Mouse (Mus musculus) thymus, postnatal 25 days (tissue): ENCODE data around the gene Med13l.

Experiments
- DNase-seq: peaks from one replicate; pipeline ENCODE4 v3.0.0; 2022

Med13l gene

GRCm38 (mm10) chr5:118751446-118752179 is 191.1 kb downstream of the Med13l start:
- DNase-seq = no peak

DNA sequence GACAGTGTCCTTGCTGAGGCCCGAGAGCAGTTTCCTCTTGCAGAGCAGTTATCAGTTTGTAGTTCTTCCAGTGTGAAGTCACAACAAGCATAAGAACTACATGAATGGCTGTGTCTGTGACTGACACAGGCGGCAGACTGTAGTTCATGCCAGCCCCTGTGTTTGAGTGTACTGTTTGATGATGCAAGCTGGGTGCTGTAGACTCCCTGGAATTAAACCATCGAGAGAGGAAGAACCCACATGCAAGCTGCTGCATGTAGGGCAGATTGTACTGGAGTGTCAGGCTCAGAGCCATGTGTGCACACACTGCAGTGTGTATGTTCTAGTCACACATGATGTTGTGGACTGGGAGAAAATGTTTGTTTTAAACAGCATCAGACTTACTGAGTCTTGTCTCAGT is 192.4 kb downstream of the Med13l start:
- DNase-seq = no peak

DNA sequence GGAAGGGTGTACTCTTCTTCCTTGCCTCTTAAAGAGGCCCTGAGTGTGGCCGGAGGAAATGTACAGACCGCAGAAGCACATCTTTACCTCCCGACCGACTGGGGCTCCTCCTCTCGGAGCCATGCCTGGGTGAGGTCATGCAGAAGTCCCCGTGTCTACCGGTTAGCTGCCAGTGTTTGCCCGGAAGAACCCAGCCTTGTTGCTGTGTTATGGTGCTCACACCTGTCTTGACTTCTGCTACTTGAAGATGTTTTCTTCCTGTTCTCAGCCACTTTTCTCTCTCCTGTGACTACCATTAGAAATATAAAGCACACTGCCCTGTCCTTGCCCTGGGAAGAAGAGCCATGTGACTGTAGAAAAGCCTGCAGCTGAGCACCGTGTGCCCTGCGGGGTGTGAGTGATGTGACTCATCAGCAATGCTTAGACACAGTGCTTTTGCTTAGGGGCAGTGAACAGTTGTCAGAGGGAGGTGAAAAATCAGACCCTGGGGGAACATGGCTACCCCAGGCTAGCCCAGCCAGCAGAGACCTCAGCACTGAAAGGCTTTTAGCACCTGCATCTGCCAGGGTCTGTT is 193.1 kb downstream of the Med13l start:
- peak; percentile 11 for DNase-seq

GRCm38 (mm10) chr5:118754191-118754759 is 193.8 kb downstream of the Med13l start:
- DNase-seq = no peak

DNA sequence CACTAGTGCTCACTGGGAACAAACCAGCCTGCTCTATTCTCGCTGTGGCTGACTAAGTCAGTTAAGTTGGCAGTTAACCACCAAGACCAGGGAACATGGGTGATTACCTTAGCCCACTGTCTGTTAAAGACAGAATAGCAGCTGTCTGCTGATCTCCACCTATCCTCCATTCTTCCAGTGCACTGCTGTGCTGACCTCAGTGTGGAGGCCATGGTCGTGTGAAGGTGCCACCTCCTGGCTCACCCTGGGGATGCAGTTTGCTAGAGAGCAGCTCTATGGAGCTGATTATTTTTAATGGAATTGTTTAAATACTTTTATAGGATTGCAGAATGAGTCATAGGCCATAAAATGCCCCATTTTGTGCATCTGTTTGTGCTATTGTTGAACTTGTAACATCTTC is 195.6 kb downstream of the Med13l start:
- no peak for DNase-seq

DNA sequence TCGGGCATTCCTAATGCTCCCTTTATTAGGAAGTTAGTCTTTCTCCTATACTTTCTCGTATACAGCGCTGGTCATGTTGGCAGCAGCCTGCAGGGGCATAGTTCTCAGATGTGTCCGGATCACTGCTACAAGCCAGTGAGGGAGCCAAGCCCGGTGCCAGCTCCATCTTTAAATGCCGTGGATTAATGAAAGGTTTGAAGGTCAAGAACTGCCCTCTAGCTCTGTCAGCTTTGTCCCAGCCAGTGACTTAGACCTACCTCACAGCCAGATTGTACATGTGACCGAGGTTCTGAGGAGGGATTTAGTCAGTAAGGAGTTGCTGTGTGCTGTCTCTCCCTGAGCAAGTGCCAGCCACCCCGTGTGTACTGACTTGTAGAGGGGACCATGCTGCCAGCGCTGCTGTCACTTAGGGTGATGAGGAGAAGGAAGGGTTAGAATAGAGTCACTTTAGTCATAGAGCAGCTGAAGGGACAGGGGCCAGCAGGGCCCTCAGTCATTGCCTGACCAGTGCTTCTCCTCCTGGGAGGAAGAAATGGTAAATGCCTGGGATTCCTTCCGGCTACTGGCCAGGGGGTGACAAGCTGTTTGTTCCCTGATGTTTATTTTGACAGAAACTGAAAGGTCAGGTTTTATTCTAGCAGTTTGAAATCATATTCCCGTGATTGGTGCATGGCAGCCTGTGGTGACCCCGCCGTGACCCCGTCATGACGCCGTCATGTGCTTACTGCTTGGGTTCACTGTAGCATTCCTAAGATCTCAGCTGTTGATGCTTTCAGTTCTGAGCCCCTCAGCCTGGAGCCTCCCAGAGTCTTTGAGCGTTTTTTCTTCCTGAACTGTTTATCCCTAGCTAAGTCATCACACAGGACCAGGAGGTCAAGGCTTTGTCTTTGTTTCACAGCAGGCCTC is 197.2 kb downstream of the Med13l start:
- no peak for DNase-seq

DNA sequence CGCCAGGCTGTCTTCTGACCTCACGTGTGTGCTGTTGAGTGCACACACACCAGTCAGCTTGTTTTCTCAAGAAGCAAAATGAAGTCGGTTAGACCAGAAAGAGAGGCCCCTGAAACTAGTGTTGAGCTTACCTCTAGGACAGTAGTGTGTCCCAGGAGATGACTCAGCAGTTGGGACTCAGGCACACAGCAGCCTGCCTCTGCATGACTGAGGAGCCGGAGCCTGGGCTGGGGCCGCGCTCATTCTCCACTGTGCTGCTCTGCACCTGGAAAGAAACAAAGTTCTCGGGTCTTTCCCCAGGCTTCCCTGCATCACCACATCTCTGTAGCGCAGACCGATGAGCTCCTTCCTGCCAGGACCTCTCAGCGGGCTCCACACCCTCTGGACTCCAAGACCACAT is 200.5 kb downstream of the Med13l start:
- no peak for DNase-seq

DNA sequence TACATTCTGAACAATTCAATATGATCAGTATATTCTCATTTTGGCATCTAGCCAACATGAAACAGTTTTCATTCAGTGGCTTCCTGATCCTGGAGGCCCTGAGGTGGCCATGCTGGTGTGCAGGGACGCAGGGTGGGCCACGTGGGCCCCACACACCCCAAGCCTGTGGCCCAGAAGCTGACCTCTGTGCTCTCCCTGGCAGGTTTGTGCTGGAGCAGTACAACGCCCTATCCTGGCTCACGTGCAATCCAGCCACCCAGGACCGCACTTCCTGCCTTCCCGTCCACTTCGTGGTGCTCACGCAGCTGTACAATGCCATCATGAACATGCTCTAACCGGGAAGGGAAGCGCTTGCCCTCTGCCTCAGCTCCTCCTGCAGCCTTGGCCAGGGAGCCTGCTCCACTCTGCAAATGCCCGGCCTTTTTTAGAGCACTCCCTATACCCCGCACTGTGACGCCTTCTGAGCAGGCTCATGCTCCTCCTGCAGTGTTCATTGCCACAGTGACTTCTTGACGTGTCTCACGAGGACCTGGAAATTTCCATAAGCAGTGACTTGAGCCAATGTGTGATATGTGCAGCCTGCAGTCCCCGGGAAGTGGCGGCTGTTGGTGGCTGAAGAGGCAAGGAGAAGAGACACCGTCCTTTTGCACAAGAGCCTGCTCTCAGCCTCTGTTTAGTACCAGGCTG is 202.2 kb downstream of the Med13l start:
- DNase-seq = no peak

DNA sequence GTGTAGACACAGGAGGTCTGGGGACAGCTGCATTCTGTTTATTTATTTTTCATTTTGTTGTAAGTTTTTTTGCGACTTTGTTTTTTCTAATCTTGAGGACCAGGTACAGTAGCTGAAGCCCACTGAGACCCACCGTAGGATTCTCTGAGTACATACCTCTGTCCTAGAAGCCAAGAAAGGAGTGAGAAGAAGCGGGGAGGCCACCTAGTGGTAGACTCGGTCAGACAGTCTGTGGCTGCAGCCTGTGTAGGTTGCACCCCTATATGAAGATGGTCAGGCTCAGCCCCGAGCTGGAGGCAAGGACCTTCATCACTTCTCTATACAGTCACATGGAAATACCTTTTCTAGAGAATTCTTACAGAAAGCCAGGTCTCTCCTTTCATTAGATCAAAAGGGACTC is 202.9 kb downstream of the Med13l start:
- peak; percentile 44 for DNase-seq

DNA sequence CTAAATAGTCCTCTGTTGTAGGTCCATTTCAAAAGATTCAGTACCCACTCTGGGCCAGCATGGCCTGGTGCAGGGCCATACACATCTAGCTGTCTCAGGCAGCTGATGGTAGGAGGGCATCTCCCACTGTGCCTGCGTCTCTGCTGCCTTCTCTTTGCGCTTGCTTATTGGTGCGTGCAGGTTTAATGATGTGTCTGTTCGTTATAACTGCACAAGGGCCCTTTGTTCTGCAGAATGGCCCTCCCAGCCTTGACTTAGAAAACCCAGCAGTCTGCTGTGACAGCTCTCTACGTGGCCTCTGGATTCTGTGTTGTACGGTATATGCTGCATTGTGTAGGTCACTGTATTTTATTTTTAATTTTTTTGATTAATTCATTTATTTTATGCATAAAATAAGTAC is 208.7 kb downstream of the Med13l start:
- DNase-seq = no peak

- DNase-seq = peak; percentile 28
These were observed 213.4 kb downstream of the Med13l start for GRCm38 (mm10) chr5:118773866-118774265.

GRCm38 (mm10) chr5:118776396-118776795 is 215.9 kb downstream of the Med13l start:
- no peak for DNase-seq

GRCm38 (mm10) chr5:118781598-118781997 is 221.1 kb downstream of the Med13l start:
- peak; percentile 62 for DNase-seq

DNA sequence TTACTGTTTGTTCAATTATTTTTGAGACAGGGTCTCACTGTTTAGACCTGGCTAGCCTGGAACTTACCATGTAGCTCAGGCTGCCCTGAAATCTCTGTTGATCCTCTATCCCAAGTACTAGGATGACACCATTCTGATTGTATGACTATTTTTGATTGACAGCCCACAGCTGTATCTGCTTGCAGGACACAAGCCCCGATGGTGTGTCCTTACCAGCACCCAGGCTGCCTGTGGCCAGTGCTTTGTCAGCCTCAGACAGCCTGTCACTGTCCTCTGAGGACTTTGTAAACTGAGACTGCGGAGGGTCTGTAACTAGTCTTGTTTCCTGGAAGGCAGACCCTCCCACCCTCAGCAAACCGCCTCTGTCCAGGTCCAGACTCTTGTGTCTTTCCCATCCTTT is 221.7 kb downstream of the Med13l start:
- no peak for DNase-seq

DNA sequence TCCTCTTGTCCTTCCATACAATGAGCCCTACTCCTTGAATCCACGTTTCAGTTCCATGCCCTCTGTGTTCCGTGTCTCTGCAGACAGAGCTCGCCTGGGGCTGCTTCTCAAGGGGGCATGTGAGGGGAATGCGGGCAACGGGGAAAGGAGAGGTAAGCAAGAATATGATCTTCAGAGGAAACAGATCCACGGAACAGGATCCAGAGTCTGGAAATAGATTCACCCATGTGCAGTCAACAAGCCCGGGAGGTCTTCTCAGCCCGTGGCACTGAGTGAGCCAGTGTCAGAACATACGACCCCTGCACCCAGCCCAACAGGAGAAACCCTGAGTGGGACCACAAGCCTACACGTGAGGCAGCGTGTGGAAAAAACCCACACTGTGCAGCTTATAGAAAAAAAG is 228.7 kb downstream of the Med13l start:
- no peak for DNase-seq

- DNase-seq = no peak
These were observed 229.3 kb downstream of the Med13l start for GRCm38 (mm10) chr5:118789776-118790175.

GRCm38 (mm10) chr5:118797811-118798210 is 237.3 kb downstream of the Med13l start:
- DNase-seq = no peak

GRCm38 (mm10) chr5:118801592-118801991 is 241.1 kb downstream of the Med13l start:
- DNase-seq = no peak

GRCm38 (mm10) chr5:118802036-118802435 is 241.6 kb downstream of the Med13l start:
- no peak for DNase-seq

GRCm38 (mm10) chr5:118808946-118809345 is 248.5 kb downstream of the Med13l start:
- DNase-seq = no peak

DNA sequence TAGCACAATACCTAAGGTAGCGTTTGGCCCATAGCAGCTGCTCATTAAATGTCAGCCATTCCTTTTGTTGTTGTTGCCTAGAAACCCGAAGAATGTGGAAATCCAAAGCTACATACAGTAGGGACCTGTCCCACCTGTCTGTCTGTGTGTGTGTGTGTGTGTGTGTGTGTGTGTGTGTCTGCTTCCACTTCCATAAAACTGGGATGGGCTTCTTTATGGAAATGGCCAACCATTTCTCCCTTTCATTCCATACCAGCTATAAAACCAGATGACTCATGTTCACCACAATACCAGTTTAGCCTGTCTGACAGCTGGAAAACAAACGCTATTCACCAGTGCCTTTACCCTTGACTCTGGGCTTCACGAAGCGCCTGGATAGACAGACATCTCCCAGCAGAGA is 249.1 kb downstream of the Med13l start:
- no peak for DNase-seq

DNA sequence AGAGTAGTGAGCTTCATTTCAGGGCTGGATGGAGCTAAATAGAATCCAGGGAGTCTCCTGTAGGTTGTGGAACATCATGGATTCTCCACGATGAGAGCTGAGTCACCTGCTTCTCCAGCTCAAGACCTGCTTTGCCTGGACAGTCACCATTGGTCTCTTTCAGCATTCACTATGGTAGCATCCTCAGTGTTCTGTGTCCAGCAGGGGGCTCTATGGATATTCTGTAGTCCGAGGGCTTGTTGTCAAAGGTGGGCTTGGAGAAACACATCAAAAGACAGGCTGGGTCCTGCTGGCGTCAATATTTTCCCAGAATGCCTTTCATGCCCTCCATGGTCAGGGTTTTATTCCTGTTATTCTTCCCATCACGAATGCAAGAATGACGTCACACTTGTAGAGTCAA is 251.2 kb downstream of the Med13l start:
- DNase-seq = no peak

DNA sequence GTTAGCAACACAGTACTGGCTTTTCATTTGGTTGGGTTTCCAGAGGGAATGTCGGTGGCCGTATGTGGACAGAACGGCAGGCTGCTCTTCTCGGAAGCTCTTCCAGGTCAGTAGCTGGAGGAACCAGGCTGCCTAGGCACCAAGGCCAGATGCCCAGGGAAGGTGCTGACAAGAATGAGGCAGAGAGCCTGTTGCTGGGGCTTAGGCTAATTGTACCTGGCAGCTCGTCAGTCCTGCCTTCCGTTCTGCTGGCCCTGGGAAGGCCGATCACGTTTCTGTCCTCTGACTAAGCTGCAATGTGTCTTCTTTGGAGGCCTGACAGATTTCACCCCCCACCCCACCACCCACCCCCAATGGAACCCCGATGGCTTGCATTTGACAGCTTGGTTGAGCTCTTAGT is 251.9 kb downstream of the Med13l start:
- no peak for DNase-seq
